Mouse (Mus musculus) neural tube, embryonic 10.5 days (tissue): Measurements from ENCODE around the gene Vegfa.
"Not testable (repeated sequence)": the region's sequence is repeated elsewhere in the genome, so short reads cannot be mapped to it uniquely, and the experiment has no call there.

Experiments
- DNase-seq: peaks from one replicate; pipeline ENCODE4 v3.0.0-alpha.2; 2017; ENCODE audit warnings: low spot score; ENCODE audit errors: extremely low spot score

Gene Vegfa

GRCm38 (mm10) chr17:46003717-46004481 lies 28.3 kb downstream of the Vegfa start:
- DNase-seq, result no peak

DNA sequence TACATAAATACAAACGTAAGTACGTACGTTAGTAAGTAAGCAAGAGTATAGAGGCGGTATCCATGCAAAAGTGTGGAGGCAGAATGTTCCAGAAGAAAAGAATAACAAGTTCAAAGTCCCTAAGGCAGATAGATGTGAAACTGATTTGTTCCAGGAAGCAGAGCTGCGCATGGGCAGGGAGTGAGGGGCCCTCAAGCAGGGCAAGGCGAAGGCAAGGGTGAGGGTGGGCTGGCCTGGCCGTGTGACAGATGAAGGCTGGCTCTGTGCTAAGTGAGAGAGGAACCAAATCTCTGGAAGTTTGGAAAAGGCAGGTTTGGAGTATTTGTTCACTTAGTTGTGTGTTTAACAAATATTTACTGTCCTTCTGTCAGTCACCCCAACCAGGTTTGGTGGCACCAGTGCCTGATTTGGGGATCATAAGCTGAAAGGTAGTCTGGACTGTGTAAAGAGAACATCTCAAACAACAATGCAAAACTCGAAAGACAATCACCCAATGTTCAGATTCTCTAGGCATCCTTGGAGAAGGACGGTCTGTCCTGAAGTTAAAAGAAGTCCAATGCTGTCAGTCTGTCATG lies 32.7 kb downstream of the Vegfa start:
- no peak for DNase-seq

DNA sequence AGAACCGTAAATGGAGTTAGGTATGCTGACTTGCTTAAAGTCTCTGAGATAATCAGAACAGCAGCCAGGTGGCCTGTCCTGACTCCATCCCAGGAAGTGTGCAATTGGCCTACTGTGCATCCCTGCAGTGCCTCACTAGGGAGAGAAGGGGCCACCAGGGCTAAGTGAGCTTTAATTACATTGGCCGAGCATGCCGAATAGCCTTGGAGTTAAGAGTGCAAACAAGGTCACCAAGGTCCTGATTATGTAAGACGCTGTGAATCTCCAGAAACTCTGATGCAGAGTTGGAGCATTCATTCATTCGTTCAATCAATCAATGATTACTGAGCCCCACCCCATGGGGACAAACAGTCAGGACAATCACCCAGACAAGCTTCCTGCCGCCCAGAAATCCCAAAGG lies 33.8 kb downstream of the Vegfa start:
- no peak for DNase-seq

DNA sequence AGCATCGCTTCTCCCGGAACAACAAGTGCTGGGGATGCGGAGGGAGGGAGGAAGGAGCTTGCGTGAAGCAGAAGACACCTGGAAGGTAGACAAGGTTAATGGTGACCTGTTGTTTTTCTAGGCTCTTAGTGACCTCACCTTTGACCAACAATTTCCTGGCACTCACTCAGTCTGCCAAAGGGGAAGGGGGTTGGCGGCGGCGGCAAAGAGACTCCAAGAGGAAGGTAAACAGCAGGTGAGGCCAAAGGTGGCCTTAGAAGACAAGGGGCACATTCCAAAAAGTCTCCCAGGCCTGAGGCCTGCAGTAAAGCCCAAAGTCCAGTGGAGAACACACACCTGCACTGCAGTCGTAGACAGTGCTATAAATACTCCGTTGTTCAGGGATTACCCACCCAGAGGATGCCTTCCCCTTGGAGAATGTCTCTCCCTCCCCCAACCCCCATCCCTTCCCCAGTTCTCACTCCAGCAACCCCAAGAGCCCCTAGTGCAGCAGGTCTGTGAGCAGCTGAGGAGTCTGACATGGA lies 35.2 kb downstream of the Vegfa start:
- no peak for DNase-seq

DNA sequence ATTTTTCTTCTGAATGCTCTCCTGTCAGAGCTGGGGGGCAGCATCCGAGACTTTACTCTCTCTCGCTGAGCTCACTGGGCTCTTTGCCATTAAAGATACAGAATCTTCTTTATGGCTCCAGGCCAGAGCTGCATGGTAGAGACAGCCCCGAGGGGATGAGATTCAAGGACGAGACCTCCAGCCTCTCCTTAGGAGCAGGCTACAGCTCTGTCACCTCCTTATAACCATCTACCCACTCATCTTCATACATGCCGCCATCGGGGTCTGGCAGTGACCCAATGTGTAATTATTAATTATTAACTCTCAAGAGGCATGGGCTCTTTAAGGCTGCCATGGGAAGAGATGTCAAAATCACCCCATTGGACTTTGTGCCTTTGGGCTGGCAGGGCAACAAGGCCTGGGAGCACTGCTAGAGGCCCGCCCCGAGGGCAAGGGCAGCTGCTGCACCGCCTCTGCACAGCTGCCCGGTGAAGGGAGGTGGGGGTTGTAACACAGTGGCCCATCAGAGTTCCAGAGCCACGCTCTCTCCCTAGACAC lies 37.8 kb downstream of the Vegfa start:
- no peak for DNase-seq

- DNase-seq, result no peak
These were observed 45.3 kb downstream of the Vegfa start for GRCm38 (mm10) chr17:45986915-45987314.

DNA sequence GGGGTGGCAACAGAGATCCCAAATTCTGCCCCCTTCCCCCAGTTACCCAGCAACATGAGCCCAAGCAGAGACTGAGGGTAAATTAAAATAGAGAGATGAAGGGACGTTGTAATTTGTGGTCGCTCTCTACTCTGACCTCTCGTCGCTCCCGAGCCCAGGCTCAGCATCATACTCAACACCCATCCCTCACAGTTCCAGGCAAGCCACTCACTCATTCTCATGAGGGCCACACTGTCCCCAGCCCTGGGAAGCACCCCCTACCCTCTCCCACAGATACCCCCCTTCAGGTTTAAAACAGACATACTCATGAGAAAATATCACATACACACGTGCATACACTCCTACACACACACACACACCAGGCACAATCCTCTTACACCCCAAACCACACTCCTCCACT lies 45.8 kb downstream of the Vegfa start:
- DNase-seq, result no peak

DNA sequence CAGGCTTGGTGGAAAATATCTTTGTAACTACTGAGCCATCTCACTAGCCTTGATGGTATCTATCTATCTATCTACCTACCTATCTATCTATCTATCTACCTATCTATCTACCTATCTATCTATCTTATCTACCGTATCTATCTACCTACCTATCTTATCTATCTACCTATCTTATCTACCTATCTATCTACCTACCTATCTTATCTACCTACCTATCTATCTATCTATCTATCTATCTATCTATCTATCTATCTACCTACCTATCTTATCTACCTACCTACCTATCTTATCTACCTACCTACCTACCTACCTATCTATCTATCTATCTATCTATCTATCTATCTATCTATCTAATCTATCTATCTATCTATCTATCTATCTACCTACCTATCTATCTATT lies 49.0 kb downstream of the Vegfa start:
- DNase-seq, result not testable (repeated sequence)

DNA sequence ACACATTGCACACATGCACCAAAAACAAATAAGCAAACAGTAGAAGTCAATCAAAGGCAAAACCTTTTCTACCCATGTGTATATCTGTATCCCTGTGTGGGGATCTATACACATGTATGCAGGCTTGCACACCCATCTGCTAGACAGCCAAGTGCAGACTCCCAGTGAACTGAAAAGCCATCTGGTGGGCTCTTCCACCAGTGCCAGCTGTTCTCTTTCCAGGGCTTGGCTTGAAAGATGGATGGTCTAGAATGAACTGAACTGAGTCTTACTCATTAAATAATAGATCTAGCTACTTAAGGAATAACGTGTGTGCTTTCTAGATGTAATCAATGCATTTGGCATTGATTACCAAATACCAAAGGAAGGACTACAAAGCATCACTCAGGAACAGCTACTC lies 50.3 kb downstream of the Vegfa start:
- DNase-seq, result no peak

GRCm38 (mm10) chr17:45979025-45979805 lies 53.0 kb downstream of the Vegfa start:
- DNase-seq, result no peak

- DNase-seq, result peak; percentile 32
These were observed 57.7 kb downstream of the Vegfa start for GRCm38 (mm10) chr17:45974461-45974860.

DNA sequence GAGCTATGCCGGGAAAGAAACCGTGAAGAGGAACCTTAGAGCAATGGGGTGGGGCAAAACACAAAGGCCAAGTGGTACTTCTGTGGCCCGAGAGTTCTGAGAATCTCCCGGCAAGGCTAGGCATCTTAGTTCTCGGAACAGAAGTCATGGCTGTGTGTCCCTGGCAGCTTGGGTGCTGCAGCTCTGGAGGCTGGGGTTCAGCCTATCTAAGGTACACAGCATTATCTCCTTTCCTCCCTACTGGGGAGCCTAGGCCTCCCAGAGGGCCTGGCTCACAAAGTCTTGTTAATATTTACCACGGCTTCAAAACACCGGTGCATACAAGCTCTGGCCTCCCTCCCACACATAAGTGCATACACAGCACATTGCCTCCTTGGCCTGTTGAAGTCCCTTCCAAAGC lies 59.0 kb downstream of the Vegfa start:
- DNase-seq, result no peak

DNA sequence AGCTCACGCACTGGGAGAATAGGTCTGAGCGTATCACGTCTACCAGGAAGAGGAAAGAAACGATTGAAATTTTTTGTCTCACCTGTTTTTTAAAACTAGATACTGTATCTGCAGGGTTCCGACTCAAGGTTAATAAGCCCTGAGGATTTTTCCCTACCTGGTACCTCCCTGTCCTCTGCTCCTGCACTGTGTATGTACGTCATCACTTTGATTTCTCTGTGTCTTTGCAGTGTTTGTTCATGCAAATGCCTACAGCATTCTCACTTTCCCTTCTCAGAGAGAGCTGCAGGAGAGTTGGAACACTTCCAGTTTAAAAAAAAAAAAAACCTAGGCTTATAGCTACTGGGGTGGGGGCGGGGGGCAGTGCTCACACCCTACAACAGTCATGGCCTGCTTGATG lies 59.8 kb downstream of the Vegfa start:
- DNase-seq, result no peak

DNA sequence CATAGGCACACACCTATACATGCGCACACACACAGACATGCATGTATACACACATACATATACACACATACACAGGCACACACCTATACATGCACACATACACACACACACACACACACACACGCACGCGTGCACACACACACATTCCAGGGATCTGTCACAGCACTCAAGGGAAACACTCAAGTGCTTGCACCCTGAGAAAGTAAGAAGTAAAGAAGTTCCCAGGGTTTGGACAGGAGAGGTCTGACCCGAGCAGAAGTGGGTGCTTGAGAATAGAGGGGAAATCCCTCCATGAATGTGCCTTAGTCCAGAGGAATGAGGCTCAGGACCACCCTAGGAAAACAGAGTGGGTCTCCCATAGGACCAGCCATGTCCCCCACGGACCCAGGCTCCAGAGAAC lies 60.4 kb downstream of the Vegfa start:
- DNase-seq, result no peak

DNA sequence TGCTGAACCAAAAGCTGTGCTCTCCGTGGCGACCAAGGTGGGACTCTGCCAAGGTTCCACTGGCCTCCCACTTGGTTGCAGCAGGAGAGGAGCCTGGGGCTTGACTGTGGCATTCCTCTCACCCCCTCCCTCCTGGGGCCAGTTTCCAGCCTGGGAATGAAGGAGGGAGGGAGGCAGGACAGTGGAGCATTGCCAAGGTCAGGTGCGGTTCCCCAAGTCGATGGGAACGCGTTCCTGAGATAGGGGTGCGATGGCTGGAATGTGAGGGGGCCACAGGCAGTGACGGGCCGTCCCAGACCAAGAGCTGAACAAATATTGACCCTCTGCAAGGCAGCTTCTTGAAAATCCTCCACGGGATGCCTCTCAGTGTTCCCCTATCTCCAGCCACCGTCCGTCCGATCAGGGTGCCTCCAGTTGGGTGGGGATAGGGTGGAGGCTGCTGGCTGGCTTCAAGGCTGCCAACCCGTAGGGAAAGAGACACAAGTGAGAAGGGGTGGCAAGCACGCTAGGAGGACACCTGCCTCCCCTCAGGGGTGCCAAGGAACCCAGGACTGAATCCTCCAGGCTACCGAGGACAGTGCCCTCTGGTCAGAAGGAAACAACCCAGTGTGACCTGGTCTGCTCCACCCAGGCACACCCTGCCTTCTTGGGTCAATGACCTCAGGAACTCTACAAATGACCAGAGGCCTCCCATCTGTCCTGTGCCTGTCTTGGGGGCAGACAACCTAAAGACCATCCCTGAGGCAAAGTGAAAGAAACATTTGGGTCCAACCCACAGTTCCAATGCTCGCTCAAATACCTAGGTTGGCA lies 61.2 kb downstream of the Vegfa start:
- no peak for DNase-seq

DNA sequence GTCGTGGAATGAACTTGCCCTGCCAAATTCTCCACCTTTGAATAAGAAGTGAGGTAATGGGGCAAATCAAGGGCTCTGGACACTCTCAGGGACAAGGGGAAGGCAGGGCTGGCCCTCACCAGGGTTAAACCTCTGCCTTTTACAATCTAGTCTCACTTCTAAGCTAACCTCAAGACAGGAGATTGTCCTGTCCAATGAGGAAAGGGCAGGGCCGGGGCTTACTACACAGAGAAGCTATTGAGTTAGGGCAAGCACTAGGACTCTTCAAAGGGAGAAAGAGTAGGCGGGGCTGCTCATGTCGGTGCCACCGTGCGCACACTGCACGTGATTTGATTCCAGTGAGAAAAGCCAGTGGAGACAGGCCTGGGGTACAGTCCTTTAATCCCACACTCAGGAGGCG lies 62.6 kb downstream of the Vegfa start:
- DNase-seq, result no peak

- no peak for DNase-seq
These were observed 63.8 kb downstream of the Vegfa start for GRCm38 (mm10) chr17:45968341-45968740.
